Comparison of ENCODE assay signal across 8 mouse cellular contexts in the genomic region with DNA sequence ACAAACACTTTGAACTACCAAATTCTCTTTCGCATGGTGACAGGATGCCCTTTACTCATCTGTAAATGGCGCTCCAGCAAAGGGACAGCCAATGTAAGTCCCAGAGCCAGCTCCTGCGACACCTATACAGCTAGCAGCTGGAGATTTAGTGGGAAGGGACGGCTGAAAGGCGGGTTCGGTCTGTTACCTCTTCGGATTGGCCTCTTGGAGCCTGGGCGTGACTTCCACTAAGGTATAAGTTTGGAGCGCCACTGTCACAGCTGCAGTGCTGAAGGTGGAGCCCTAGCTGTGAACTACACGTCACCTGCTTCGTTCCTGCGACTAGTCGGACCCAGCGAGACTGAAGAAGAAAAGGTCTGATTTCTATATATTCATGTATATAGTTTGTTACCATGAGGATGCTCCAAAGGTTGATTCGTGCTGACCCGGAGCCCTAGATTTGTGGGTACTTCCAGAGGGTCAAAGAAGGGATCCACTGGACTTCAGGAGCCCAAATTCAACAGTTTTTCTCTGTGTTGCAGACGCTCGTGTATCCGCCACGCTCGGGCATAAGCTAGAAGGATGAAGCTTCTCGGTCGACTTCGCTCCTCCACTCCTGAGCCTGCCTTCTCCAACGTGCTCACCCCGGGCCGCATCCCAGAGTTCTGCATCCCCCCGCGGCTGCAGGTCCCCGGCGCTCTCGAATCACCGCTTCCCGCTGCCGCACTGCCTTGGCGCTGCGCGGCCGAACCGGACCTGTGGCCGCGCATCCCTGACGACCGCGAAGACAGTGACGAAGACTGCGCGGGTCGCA. TPM values are rescaled to one million over a fixed set of nuclear protein-coding genes. Genes with fewer than 3 reads are reported as not detected.
A peak's percentile ranks its signal among the peaks of the same experiment; 100 is the strongest.
DNase-seq lines count a peak whose midpoint lies in the region; ATAC-seq and TF ChIP-seq lines count a peak whose summit lies in the region.

A gene (plus strand): TSS at position 275 of the 793 bp plus-strand sequence.

- in situ Hi-C loops in ES-E14 (cut with MboI; ENCODE audit: low sequenced_read_pairs in 2 of 2, unreplicated experiment in 2 of 2), result no loop called here

- H3K27ac ChIP-seq in ES-E14 (ENCODE audit: insufficient read depth, low read depth, low read length, poor library complexity, severe bottlenecking), result no peak within 1 kb of the TSS
- H3K27ac ChIP-seq in brown adipose tissue, adult 24 weeks (replicated peaks; ENCODE audit: low read depth, low read length), result no peak within 1 kb of the TSS
- H3K27ac ChIP-seq in forebrain, embryonic 14.5 days (ENCODE audit: low read depth, low read length), result peak within 1 kb of the TSS; percentile 58
- H3K27ac ChIP-seq in hindbrain, embryonic 10.5 days, result peak within 1 kb of the TSS; percentile 84
- peak within 1 kb of the TSS; percentile 95 for H3K27ac ChIP-seq in layer of hippocampus, adult 2 months
- peak within 1 kb of the TSS; percentile 49 for H3K27ac ChIP-seq in lung, embryonic 15.5 days

- 1% methylated on average over 49 of the region's 49 CpGs for WGBS in forebrain, embryonic 14.5 days
- WGBS in hindbrain, embryonic 10.5 days, result 2% methylated on average over 49 of the region's 49 CpGs
- WGBS in lung, embryonic 15.5 days, result under 1% methylated on average over 49 of the region's 49 CpGs

- H3K4me2 ChIP-seq in forebrain, embryonic 14.5 days (ENCODE audit: low read length), result peak within 1 kb of the TSS; percentile 67
- peak within 1 kb of the TSS; percentile 97 for H3K4me2 ChIP-seq in lung, embryonic 15.5 days

- ATAC-seq in forebrain, embryonic 14.5 days, result peak; percentile 49
- peak; percentile 56; the same call in 1 of the 2 replicates for ATAC-seq in lung, embryonic 15.5 days (ENCODE audit: borderline replicate concordance, extremely low read depth, low FRiP score, low TSS enrichment)

- H3K9ac ChIP-seq in ES-E14 (ENCODE audit: insufficient read depth, low read depth, low read length, poor library complexity, severe bottlenecking), result peak within 1 kb of the TSS; percentile 78
- H3K9ac ChIP-seq in forebrain, embryonic 14.5 days (ENCODE audit: low read length), result peak within 1 kb of the TSS; percentile 68
- H3K9ac ChIP-seq in lung, embryonic 15.5 days, result peak within 1 kb of the TSS; percentile 45

- no peaks in the 10 kb centered on the region for H3K4me1 ChIP-seq in ES-E14 (ENCODE audit: control insufficient read depth in 2 of 2, insufficient read depth in 2 of 2, low read length in 2 of 2, poor library complexity in 1 of 2)
- no peaks in the 10 kb centered on the region for H3K4me1 ChIP-seq in brown adipose tissue, adult 24 weeks (ENCODE audit: control insufficient read depth, insufficient read depth, insufficient read length, low read length)
- peaks cover 8% of the 10 kb centered on the region; the same call in 1 of the 2 replicates for H3K4me1 ChIP-seq in forebrain, embryonic 14.5 days (ENCODE audit: control insufficient read depth, insufficient read depth, low read length)
- H3K4me1 ChIP-seq in hindbrain, embryonic 10.5 days (replicated peaks), result peaks cover 18% of the 10 kb centered on the region
- peaks cover 13% of the 10 kb centered on the region; the same call in 1 of the 2 replicates for H3K4me1 ChIP-seq in lung, embryonic 15.5 days

- peak within 1 kb of the TSS; percentile 77 to 79 for H3K4me3 ChIP-seq in ES-E14 (ENCODE audit: insufficient read depth in 1 of 2, low read depth in 1 of 2, low read length in 2 of 2, poor library complexity in 1 of 2, severe bottlenecking in 1 of 2)
- peak within 1 kb of the TSS; percentile 49 for H3K4me3 ChIP-seq in brown adipose tissue, adult 24 weeks (ENCODE audit: insufficient read depth, low read depth, low read length)
- peak within 1 kb of the TSS; percentile 62 for H3K4me3 ChIP-seq in forebrain, embryonic 14.5 days (ENCODE audit: low read depth, low read length)
- peak within 1 kb of the TSS; percentile 68 for H3K4me3 ChIP-seq in hindbrain, embryonic 10.5 days
- H3K4me3 ChIP-seq in layer of hippocampus, adult 2 months, result peak within 1 kb of the TSS; percentile 74
- peak within 1 kb of the TSS; percentile 61 for H3K4me3 ChIP-seq in lung, embryonic 15.5 days

- H3K27me3 ChIP-seq in forebrain, embryonic 14.5 days (replicated peaks; ENCODE audit: control insufficient read depth, insufficient read depth, low read length), result peaks cover 7% of the 10 kb centered on the region; the same call in 1 of the 2 replicates
- H3K27me3 ChIP-seq in hindbrain, embryonic 10.5 days (ENCODE audit: insufficient read depth, poor library complexity, severe bottlenecking), result peaks cover 41% of the 10 kb centered on the region
- H3K27me3 ChIP-seq in lung, embryonic 15.5 days, result peaks cover 23% of the 10 kb centered on the region

- H3K36me3 ChIP-seq in ES-E14 (ENCODE audit: control insufficient read depth, insufficient read depth, low read length, poor library complexity, severe bottlenecking), result no peaks in the 10 kb centered on the region
- no peaks in the 10 kb centered on the region for H3K36me3 ChIP-seq in forebrain, embryonic 14.5 days (ENCODE audit: control insufficient read depth, insufficient read depth, low read length)
- H3K36me3 ChIP-seq in hindbrain, embryonic 10.5 days, result no peaks in the 10 kb centered on the region
- H3K36me3 ChIP-seq in lung, embryonic 15.5 days, result no peaks in the 10 kb centered on the region

- TF ChIP-seq CTCF in layer of hippocampus, adult 2 months (conservative IDR thresholded peaks at IDR 0.05), result no peak

- peak; percentile 74 for DNase-seq in ES-E14 (ENCODE audit: low read depth, low spot score)
- DNase-seq in forebrain, embryonic 14.5 days (ENCODE audit: low spot score), result peak; percentile 32
- DNase-seq in hindbrain, embryonic 10.5 days (ENCODE audit: low spot score), result peak; percentile 43
- peak; percentile 34 to 49 for DNase-seq in layer of hippocampus, adult 2 months (ENCODE audit: low spot score in 2 of 2)
- DNase-seq in right cerebral cortex, postnatal 14 days, result peak; percentile 21
- no peak for DNase-seq in thymus, postnatal 4 days

- H3K9me3 ChIP-seq in ES-E14 (ENCODE audit: control insufficient read depth, insufficient read depth, low read depth, low read length), result no peaks in the 10 kb centered on the region
- H3K9me3 ChIP-seq in forebrain, embryonic 14.5 days (replicated peaks; ENCODE audit: control insufficient read depth, low read length), result no peaks in the 10 kb centered on the region
- 0 out of 2 replicates have a peak, but pooled peaks cover 7% of the 10 kb centered on the region for H3K9me3 ChIP-seq in hindbrain, embryonic 10.5 days
- no peaks in the 10 kb centered on the region for H3K9me3 ChIP-seq in lung, embryonic 15.5 days

TF ChIP-seq in ES-E14, 5 proteins besides CTCF, POLR2A, EP300 and RAD21:
- no peak for TF ChIP-seq ZC3H11A (IDR thresholded peaks at IDR 0.05; ENCODE audit: borderline replicate concordance, low read depth, low read length)
- TF ChIP-seq HCFC1 (IDR thresholded peaks at IDR 0.05; ENCODE audit: borderline replicate concordance, insufficient read depth, low read length), result no peak
- TF ChIP-seq ZNF384 (IDR thresholded peaks at IDR 0.05; ENCODE audit: low read depth, low read length), result no peak
- TF ChIP-seq CHD2 (IDR thresholded peaks at IDR 0.05; ENCODE audit: low read depth, low read length), result no peak
- no peak for TF ChIP-seq MAFK (IDR thresholded peaks at IDR 0.05; ENCODE audit: insufficient read depth, low read depth, low read length)
TF ChIP-seq in ES-E14: peak in this region for 0.

RNA-seq across cellular contexts. Expression of the gene that starts here (rescaled TPM):
- total RNA-seq in ES-E14 (2012; rRNA removed), result 1.1 and 1.3 TPM in 2 replicates
- not detected in 2 replicates for polyA plus RNA-seq in brown adipose tissue, adult 24 weeks (2012; ENCODE audit: insufficient read depth, insufficient read length, missing spikeins)
- 0.41 and 0.48 TPM in 2 replicates for polyA plus RNA-seq in forebrain, embryonic 14.5 days (2014; fragmentation: Nextera tagmentation; extraction: Ambion mirVana)
- 0.12 and 0.30 TPM in 2 replicates for polyA plus RNA-seq in hindbrain, embryonic 10.5 days (2016; fragmentation: Nextera tagmentation; extraction: Ambion mirVana)
- 1 to 10 TPM; 7.7 to 8.3 TPM for total RNA-seq in layer of hippocampus, adult 2 months (2021)
- polyA plus RNA-seq in lung, embryonic 15.5 days (2015; fragmentation: Nextera tagmentation; extraction: Ambion mirVana), result 0.95 and 1.6 TPM in 2 replicates

Comparison
In these comparisons a context has a peak if more than half of its experiments do, and no peak if none do; other contexts are left out.
1. Peak in DNase-seq, ATAC-seq, H3K4me3 ChIP-seq, H3K27ac ChIP-seq, H3K9ac ChIP-seq and H3K4me2 ChIP-seq in forebrain, embryonic 14.5 days; RNA of the gene not detected or under 1 TPM.
2. Peak in DNase-seq, H3K4me3 ChIP-seq and H3K27ac ChIP-seq in hindbrain, embryonic 10.5 days; RNA of the gene not detected or under 1 TPM.
3. H3K27ac ChIP-seq: peak in layer of hippocampus, adult 2 months (single experiment) and lung, embryonic 15.5 days (single experiment); none in ES-E14 (single experiment) and brown adipose tissue, adult 24 weeks (single experiment).
4. Peak in every context shown above with its lines, with median percentiles within 50 percentile points of each other: H3K4me3 ChIP-seq and H3K9ac ChIP-seq.